Mouse (Mus musculus): ENCODE data around the gene Mesd. TPM values are rescaled to one million over a fixed set of nuclear protein-coding genes. Genes with fewer than 3 reads are reported as not detected.

Gene Mesd
- 25.6 and 39.8 TPM in 2 replicates for polyA plus RNA-seq (2012; rRNA removed)
- 79.5 and 84.6 TPM in 2 replicates for polyA plus RNA-seq (2014; fragmentation: Nextera tagmentation; extraction: Ambion mirVana)

DNA sequence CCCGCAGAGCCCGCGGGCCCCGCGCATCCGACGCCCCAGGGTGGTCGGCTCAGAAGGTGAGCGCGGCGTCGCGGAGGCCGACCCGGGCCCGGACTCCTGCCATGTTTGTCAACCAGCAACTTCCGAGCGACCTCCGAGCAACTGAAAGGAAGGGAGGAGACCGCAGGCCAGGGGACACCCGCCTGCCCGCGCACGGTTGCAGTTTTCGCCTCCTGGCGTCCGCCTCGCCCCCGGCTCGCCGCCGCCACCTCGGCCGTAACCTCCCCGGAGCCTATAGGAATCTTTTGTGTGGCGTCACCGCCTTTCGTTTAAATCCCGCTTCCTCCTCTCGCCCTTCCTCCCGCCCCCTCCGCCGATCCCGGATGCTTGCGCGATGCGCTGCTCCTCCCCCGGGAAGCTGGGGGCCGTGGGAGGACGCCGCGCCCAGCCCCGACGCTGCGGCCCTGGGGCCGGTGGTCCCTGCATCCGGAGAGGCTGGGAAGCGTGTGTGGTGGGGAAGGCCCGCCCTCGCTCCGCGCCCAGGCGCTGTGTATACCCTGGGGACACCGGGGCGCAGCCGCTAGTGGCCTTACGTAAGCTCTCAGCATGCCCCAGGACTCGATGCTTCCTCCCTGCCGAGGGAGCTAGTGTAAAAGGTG, at the start of gene Mesd, which contains the start of gene Tlnrd1:
Gene Mesd (plus strand): TSS at position 446 of the 638 bp plus-strand sequence.
Gene Tlnrd1 (minus strand): TSS at position 285 of the 638 bp plus-strand sequence.
- Histone ChIP-seq H3K9me3 (ENCODE audit: control insufficient read depth, low read length) (no peaks in the 10 kb centered on the region), H3K4me1 (ENCODE audit: control insufficient read depth, insufficient read depth, low read length) (peaks cover 34% of the 10 kb centered on the region), H3K27ac (replicated peaks; ENCODE audit: low read depth, low read length) (peak within 1 kb of the TSS; percentile 93), H3K4me3 (replicated peaks; ENCODE audit: low read length) (peak within 1 kb of the TSS; percentile 78), H3K27me3 (ENCODE audit: control insufficient read depth, insufficient read depth, low read length) (no peaks in the 10 kb centered on the region), H3K36me3 (ENCODE audit: control insufficient read depth, insufficient read depth, low read length) (no peaks in the 10 kb centered on the region), H3K4me2 (replicated peaks; ENCODE audit: low read depth, low read length, severe bottlenecking) (peak within 1 kb of the TSS; percentile 94), H3K9ac (ENCODE audit: low read depth, low read length, severe bottlenecking) (peak within 1 kb of the TSS; percentile 84)
- TF ChIP-seq POLR2A (IDR thresholded peaks at IDR 0.05; ENCODE audit: borderline replicate concordance, extremely low read depth, insufficient read depth, insufficient read length), result peak; percentile 82; the same call in 1 of the 2 replicates
- WGBS, result 3% methylated on average over 57 of the region's 69 CpGs
- DNase-seq (ENCODE audit: low spot score) (peak; percentile 91), ATAC-seq (ENCODE audit: low FRiP score, low read depth) (peak; percentile 87)

DNA sequence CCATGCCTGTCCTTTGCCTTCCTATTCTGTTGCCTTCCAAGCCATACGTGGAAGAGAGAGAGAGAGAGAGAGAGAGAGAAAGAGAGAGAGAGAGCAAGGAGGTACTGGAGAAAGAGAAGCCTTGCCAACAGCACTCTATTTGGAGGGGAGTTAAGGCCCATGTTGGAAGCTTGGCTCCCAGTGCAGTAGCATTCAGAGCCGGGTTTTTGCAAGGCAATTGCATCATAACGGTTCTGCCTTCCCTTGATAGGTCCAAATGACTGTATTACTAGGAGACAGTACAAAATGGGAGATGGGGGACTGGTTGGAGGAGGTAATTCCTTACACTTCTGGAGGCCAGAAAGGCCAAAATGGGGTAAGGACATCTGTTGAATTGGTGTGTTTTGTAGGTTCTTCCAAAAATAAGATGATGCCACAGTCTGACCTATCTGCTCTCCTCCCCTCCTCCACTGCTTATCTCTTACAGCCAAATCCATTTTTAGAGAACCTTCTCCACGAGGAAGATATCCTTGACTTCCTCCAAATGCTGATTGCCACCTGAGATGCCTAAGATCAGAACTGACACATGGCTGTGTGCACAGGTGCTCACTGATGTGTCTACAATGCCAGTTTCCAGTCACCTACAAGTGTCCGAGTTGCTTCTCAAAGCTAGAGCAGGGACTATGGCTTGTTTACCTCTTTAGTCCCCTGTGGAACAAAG, 45.6 kb upstream of the Mesd start:
- Histone ChIP-seq H3K27ac (replicated peaks; ENCODE audit: low read depth, low read length) (no peak overlapping the region), H3K9ac (ENCODE audit: low read depth, low read length, severe bottlenecking) (no peak overlapping the region), H3K4me3 (replicated peaks; ENCODE audit: low read length) (no peak overlapping the region), H3K27me3 (ENCODE audit: control insufficient read depth, insufficient read depth, low read length) (no peaks in the 10 kb centered on the region), H3K4me1 (ENCODE audit: control insufficient read depth, insufficient read depth, low read length) (no peaks in the 10 kb centered on the region), H3K4me2 (replicated peaks; ENCODE audit: low read depth, low read length, severe bottlenecking) (no peak overlapping the region), H3K9me3 (ENCODE audit: control insufficient read depth, low read length) (no peaks in the 10 kb centered on the region), H3K36me3 (ENCODE audit: control insufficient read depth, insufficient read depth, low read length) (no peaks in the 10 kb centered on the region)
- no peak for DNase-seq (ENCODE audit: low spot score)
- ATAC-seq (ENCODE audit: low FRiP score, low read depth), result no peak
- TF ChIP-seq POLR2A (IDR thresholded peaks at IDR 0.05; ENCODE audit: borderline replicate concordance, extremely low read depth, insufficient read depth, insufficient read length), result no peak
- 83% methylated on average over 5 of the region's 5 CpGs for whole genome bisulfite sequencing

DNA sequence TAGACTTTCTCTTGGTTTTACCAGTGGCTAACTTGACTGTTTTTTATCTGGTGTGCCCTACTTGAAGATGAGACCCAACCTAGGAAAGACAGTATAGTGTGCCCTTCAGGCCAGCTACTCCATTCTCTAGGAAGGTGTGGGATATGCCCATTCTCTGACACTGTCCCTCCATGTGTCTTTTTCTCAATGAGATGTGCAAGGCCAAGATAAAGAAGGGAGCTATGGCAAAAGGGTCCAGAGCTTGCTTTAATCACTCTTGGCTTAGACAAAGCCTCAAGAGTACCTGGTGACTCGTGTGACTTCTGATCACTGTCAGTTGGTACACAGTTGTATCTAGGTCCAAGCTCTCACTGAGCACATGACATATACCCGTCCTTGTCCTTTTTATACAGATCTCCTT, 44.2 kb upstream of the Mesd start:
- no peaks in the 10 kb centered on the region for H3K27me3 ChIP-seq (ENCODE audit: control insufficient read depth, insufficient read depth, low read length)
- H3K36me3 ChIP-seq (ENCODE audit: control insufficient read depth, insufficient read depth, low read length), result no peaks in the 10 kb centered on the region
- H3K27ac ChIP-seq (replicated peaks; ENCODE audit: low read depth, low read length), result no peak overlapping the region
- ATAC-seq (ENCODE audit: low FRiP score, low read depth) (no peak), DNase-seq (ENCODE audit: low spot score) (no peak)
- WGBS, result 84% methylated on average over 2 of the region's 2 CpGs
- TF ChIP-seq POLR2A (IDR thresholded peaks at IDR 0.05; ENCODE audit: borderline replicate concordance, extremely low read depth, insufficient read depth, insufficient read length), result no peak
- no peaks in the 10 kb centered on the region for H3K4me1 ChIP-seq (ENCODE audit: control insufficient read depth, insufficient read depth, low read length)
- no peak overlapping the region for H3K4me2 ChIP-seq (replicated peaks; ENCODE audit: low read depth, low read length, severe bottlenecking)
- no peaks in the 10 kb centered on the region for H3K9me3 ChIP-seq (ENCODE audit: control insufficient read depth, low read length)
- H3K9ac ChIP-seq (ENCODE audit: low read depth, low read length, severe bottlenecking), result no peak overlapping the region
- H3K4me3 ChIP-seq (replicated peaks; ENCODE audit: low read length), result no peak overlapping the region

DNA sequence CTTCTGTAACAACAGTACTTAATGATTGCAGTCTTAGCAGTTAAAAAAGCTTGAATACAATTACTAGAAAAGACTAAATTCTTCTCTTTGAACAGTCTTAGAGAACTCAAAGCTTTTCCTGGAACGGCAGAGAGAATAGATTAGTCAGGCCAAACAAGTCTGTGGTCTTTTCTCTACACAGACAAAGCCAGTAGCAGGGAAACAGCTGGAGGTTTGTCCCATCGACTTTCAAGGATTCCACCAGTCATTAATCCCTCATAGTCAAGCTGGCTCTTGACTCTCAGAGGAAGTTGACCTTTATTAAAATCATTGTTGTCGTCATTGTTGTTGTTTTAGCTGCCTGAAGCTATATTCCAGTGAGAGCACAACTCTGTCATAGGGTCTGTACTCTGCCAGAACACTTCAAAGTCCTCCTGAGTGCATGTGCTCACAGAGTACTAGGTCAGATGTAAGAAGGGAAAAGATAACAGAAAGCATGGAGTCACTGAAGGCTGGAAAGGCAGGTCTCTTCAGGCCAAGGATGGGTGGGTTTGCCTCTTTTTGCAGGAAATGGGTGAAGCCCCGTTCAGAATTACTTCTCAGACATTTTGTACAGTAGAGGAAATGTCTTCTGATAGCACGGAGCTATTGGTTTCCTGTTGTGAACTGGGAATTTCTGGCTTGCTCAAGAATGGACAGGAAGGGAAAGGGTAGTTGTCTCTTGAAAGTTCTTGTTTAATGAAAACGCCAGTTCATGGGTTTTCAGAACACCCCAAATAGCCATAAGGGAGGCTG, 41.6 kb upstream of the Mesd start:
- H3K36me3 ChIP-seq (ENCODE audit: control insufficient read depth, insufficient read depth, low read length), result no peaks in the 10 kb centered on the region
- H3K9ac ChIP-seq (ENCODE audit: low read depth, low read length, severe bottlenecking), result no peak overlapping the region
- DNase-seq (ENCODE audit: low spot score), result no peak
- TF ChIP-seq POLR2A (IDR thresholded peaks at IDR 0.05; ENCODE audit: borderline replicate concordance, extremely low read depth, insufficient read depth, insufficient read length), result no peak
- H3K4me3 ChIP-seq (replicated peaks; ENCODE audit: low read length), result no peak overlapping the region
- ATAC-seq (ENCODE audit: low FRiP score, low read depth), result no peak
- WGBS, result 68% methylated on average over 6 of the region's 6 CpGs
- H3K27me3 ChIP-seq (ENCODE audit: control insufficient read depth, insufficient read depth, low read length), result no peaks in the 10 kb centered on the region
- no peaks in the 10 kb centered on the region for H3K9me3 ChIP-seq (ENCODE audit: control insufficient read depth, low read length)
- no peak overlapping the region for H3K4me2 ChIP-seq (replicated peaks; ENCODE audit: low read depth, low read length, severe bottlenecking)
- H3K27ac ChIP-seq (replicated peaks; ENCODE audit: low read depth, low read length), result no peak overlapping the region
- peaks cover 10% of the 10 kb centered on the region for H3K4me1 ChIP-seq (ENCODE audit: control insufficient read depth, insufficient read depth, low read length)

DNA sequence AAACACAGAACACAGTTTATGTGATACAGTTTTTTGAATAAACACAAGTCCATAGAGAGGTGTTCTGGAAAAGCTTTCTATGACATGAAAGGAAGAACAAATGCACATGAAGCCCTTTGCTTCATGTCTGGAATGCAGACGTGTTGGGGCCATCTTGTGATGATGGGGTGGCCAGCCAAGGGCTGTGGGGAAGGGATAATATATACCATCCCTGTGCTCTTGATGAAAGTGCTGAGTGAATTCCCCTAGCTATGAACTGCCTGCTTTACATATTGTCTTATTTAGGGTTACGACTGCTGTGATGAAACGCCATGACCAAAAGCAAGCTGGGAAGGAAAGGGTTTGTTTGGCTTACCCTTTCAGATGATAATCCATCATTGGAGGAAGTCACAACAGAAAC, 39.5 kb upstream of the Mesd start:
- TF ChIP-seq POLR2A (IDR thresholded peaks at IDR 0.05; ENCODE audit: borderline replicate concordance, extremely low read depth, insufficient read depth, insufficient read length), result no peak
- H3K4me1 ChIP-seq (ENCODE audit: control insufficient read depth, insufficient read depth, low read length), result peaks cover 12% of the 10 kb centered on the region
- no peak overlapping the region for H3K4me2 ChIP-seq (replicated peaks; ENCODE audit: low read depth, low read length, severe bottlenecking)
- no peaks in the 10 kb centered on the region for H3K27me3 ChIP-seq (ENCODE audit: control insufficient read depth, insufficient read depth, low read length)
- WGBS, result 66% methylated on average over 3 of the region's 3 CpGs
- H3K4me3 ChIP-seq (replicated peaks; ENCODE audit: low read length), result no peak overlapping the region
- H3K9me3 ChIP-seq (ENCODE audit: control insufficient read depth, low read length), result no peaks in the 10 kb centered on the region
- H3K27ac ChIP-seq (replicated peaks; ENCODE audit: low read depth, low read length), result no peak overlapping the region
- ATAC-seq (ENCODE audit: low FRiP score, low read depth) (no peak; the same call in 1 of the 2 replicates), DNase-seq (ENCODE audit: low spot score) (no peak)
- no peak overlapping the region for H3K9ac ChIP-seq (ENCODE audit: low read depth, low read length, severe bottlenecking)
- no peaks in the 10 kb centered on the region for H3K36me3 ChIP-seq (ENCODE audit: control insufficient read depth, insufficient read depth, low read length)
